ENCODE assay signal across 23 mouse cellular contexts in genomic region chr16:94612573-94612972, GRCm38 (mm10). TPM values are rescaled to one million over a fixed set of nuclear protein-coding genes. Genes with fewer than 3 reads are reported as not detected.
A peak's percentile ranks its signal among the peaks of the same experiment; 100 is the strongest.
DNase-seq lines count a peak whose midpoint lies in the region; ATAC-seq and TF ChIP-seq lines count a peak whose summit lies in the region.
"Had no signal": no experiment of that assay in that cellular context is flagged by ENCODE, and none has a peak within 500 bp of the region (broad histone marks: within the 10 kb centered on the region; RNA-seq: fewer than 3 reads in every experiment).

No protein-coding gene starts in this region.

- H3K27me3 ChIP-seq in embryonic facial prominence, embryonic 14.5 days (replicated peaks; ENCODE audit: control insufficient read depth, insufficient read depth, low read length), result no peaks in the 10 kb centered on the region
- H3K27me3 ChIP-seq in embryonic facial prominence, embryonic 10.5 days (replicated peaks; ENCODE audit: low read depth, poor library complexity, severe bottlenecking), result no peaks in the 10 kb centered on the region
- H3K27me3 ChIP-seq in limb, embryonic 12.5 days, result no peaks in the 10 kb centered on the region
- no peaks in the 10 kb centered on the region for H3K27me3 ChIP-seq in limb, embryonic 10.5 days (ENCODE audit: low read depth, poor library complexity, severe bottlenecking)
- H3K27me3 ChIP-seq in stomach, postnatal 0 days (ENCODE audit: control insufficient read depth, insufficient read depth, low read length), result no peaks in the 10 kb centered on the region
- H3K27me3 ChIP-seq: CH12.LX; embryonic facial prominence, embryonic 13.5 days; forebrain, embryonic 13.5 days; forebrain, embryonic 15.5 days; Patski had no signal

- no peaks in the 10 kb centered on the region for H3K4me1 ChIP-seq in embryonic facial prominence, embryonic 14.5 days (ENCODE audit: control insufficient read depth, insufficient read depth, low read length)
- H3K4me1 ChIP-seq in embryonic facial prominence, embryonic 10.5 days, result 0 out of 2 replicates have a peak, but pooled peaks cover under 1% of the 10 kb centered on the region
- peaks cover 5% of the 10 kb centered on the region for H3K4me1 ChIP-seq in limb, embryonic 12.5 days (replicated peaks)
- peaks cover 5% of the 10 kb centered on the region; the same call in 1 of the 2 replicates for H3K4me1 ChIP-seq in limb, embryonic 10.5 days
- H3K4me1 ChIP-seq in stomach, postnatal 0 days (replicated peaks; ENCODE audit: control insufficient read depth, insufficient read depth), result peaks cover 2% of the 10 kb centered on the region; the same call in 1 of the 2 replicates

- H3K4me3 ChIP-seq in embryonic facial prominence, embryonic 14.5 days (ENCODE audit: low read depth, low read length), result no peak overlapping the region
- H3K4me3 ChIP-seq in embryonic facial prominence, embryonic 10.5 days, result no peak overlapping the region
- no peak overlapping the region for H3K4me3 ChIP-seq in limb, embryonic 12.5 days (replicated peaks)
- H3K4me3 ChIP-seq in limb, embryonic 10.5 days, result no peak overlapping the region
- H3K4me3 ChIP-seq in stomach, postnatal 0 days (ENCODE audit: low read depth, low read length), result no peak overlapping the region
- H3K4me3 ChIP-seq: embryonic facial prominence, embryonic 13.5 days; forebrain, embryonic 13.5 days; forebrain, embryonic 15.5 days had no signal

- no peak overlapping the region for H3K4me2 ChIP-seq in embryonic facial prominence, embryonic 14.5 days (ENCODE audit: low read depth, low read length)
- no peak overlapping the region for H3K4me2 ChIP-seq in limb, embryonic 12.5 days
- no peak overlapping the region for H3K4me2 ChIP-seq in stomach, postnatal 0 days (replicated peaks; ENCODE audit: low read depth)
- H3K4me2 ChIP-seq: embryonic facial prominence, embryonic 13.5 days; forebrain, embryonic 13.5 days; forebrain, embryonic 15.5 days had no signal

- no peak overlapping the region for H3K9ac ChIP-seq in embryonic facial prominence, embryonic 14.5 days (ENCODE audit: low read depth, low read length)
- no peak overlapping the region for H3K9ac ChIP-seq in limb, embryonic 12.5 days (replicated peaks)
- H3K9ac ChIP-seq in stomach, postnatal 0 days (ENCODE audit: low read length), result no peak overlapping the region
- H3K9ac ChIP-seq: embryonic facial prominence, embryonic 13.5 days; forebrain, embryonic 13.5 days; forebrain, embryonic 15.5 days; forebrain, postnatal 0 days had no signal

- ATAC-seq in embryonic facial prominence, embryonic 14.5 days (ENCODE audit: low read depth), result no peak; the same call in 1 of the 2 replicates
- no peak for ATAC-seq in limb, embryonic 12.5 days (ENCODE audit: insufficient number of reproducible peaks, insufficient read depth, low FRiP score, low TSS enrichment, low read depth)
- ATAC-seq in stomach, postnatal 0 days (ENCODE audit: low FRiP score, low TSS enrichment), result 0 out of 2 replicates have a peak, but pooled peaks have one; percentile 36
- ATAC-seq: activated CD4-positive, CD25-positive, alpha-beta regulatory T cell, adult 4 months; CD4-positive, CD25-positive, alpha-beta regulatory T cell, adult 4 months; forebrain, embryonic 13.5 days; forebrain, embryonic 15.5 days; forebrain, postnatal 0 days; Patski had no signal

- H3K9me3 ChIP-seq in embryonic facial prominence, embryonic 14.5 days (ENCODE audit: control insufficient read depth, low read length), result no peaks in the 10 kb centered on the region
- H3K9me3 ChIP-seq in embryonic facial prominence, embryonic 10.5 days, result no peaks in the 10 kb centered on the region
- no peaks in the 10 kb centered on the region for H3K9me3 ChIP-seq in limb, embryonic 12.5 days
- no peaks in the 10 kb centered on the region for H3K9me3 ChIP-seq in limb, embryonic 10.5 days (replicated peaks)
- no peaks in the 10 kb centered on the region for H3K9me3 ChIP-seq in stomach, postnatal 0 days (ENCODE audit: control insufficient read depth, low read length)
- H3K9me3 ChIP-seq: embryonic facial prominence, embryonic 13.5 days; forebrain, embryonic 13.5 days; forebrain, embryonic 15.5 days; G1E had no signal

- H3K27ac ChIP-seq in embryonic facial prominence, embryonic 14.5 days (replicated peaks; ENCODE audit: low read depth, low read length), result 0 out of 2 replicates have a peak overlapping the region, but pooled peaks have one; percentile 28
- H3K27ac ChIP-seq in embryonic facial prominence, embryonic 10.5 days (replicated peaks), result no peak overlapping the region
- H3K27ac ChIP-seq in limb, embryonic 12.5 days, result 0 out of 2 replicates have a peak overlapping the region, but pooled peaks have one; percentile 50
- no peak overlapping the region for H3K27ac ChIP-seq in limb, embryonic 10.5 days
- H3K27ac ChIP-seq in stomach, postnatal 0 days (replicated peaks), result no peak overlapping the region
- H3K27ac ChIP-seq: embryonic facial prominence, embryonic 13.5 days; forebrain, embryonic 13.5 days; forebrain, embryonic 15.5 days had no signal

- no peaks in the 10 kb centered on the region; the same call in 1 of the 2 replicates for H3K36me3 ChIP-seq in embryonic facial prominence, embryonic 14.5 days (ENCODE audit: control insufficient read depth, insufficient read depth, low read length)
- H3K36me3 ChIP-seq in embryonic facial prominence, embryonic 10.5 days (replicated peaks), result peaks cover 37% of the 10 kb centered on the region
- peaks cover 9% of the 10 kb centered on the region for H3K36me3 ChIP-seq in limb, embryonic 12.5 days
- peaks cover 26% of the 10 kb centered on the region for H3K36me3 ChIP-seq in limb, embryonic 10.5 days
- no peaks in the 10 kb centered on the region for H3K36me3 ChIP-seq in stomach, postnatal 0 days (ENCODE audit: control insufficient read depth, insufficient read depth, low read length)
- H3K36me3 ChIP-seq: forebrain, embryonic 15.5 days had no signal

- WGBS in embryonic facial prominence, embryonic 14.5 days, result 79% methylated on average over 8 of the region's 8 CpGs
- 90% methylated on average over 8 of the region's 8 CpGs for WGBS in embryonic facial prominence, embryonic 10.5 days
- WGBS in limb, embryonic 12.5 days, result 69% methylated on average over 8 of the region's 8 CpGs
- 86% methylated on average over 8 of the region's 8 CpGs for WGBS in limb, embryonic 10.5 days
- WGBS in stomach, postnatal 0 days, result 47% methylated on average over 8 of the region's 8 CpGs

- no peak for TF ChIP-seq EP300 in stomach, postnatal 0 days (optimal IDR thresholded peaks at IDR 0.05)

- TF ChIP-seq CTCF in stomach, postnatal 0 days (IDR thresholded peaks at IDR 0.05; ENCODE audit: low read depth), result no peak

- no peak for DNase-seq in embryonic facial prominence, embryonic 14.5 days (ENCODE audit: low spot score)
- no peak for DNase-seq in embryonic facial prominence, embryonic 10.5 days (ENCODE audit: low spot score)
- DNase-seq in limb, embryonic 10.5 days (ENCODE audit: low spot score), result no peak
- DNase-seq in stomach, postnatal 0 days (ENCODE audit: low spot score), result no peak
- DNase-seq: adrenal gland, adult 8-10 months; adrenal gland, postnatal 14 days; adrenal gland, postnatal 36 days; B cell, adult 2 months; cerebellum, adult 11-12 months; cerebellum, adult 2 months; cerebellum, adult 9-10 months; cerebellum, postnatal 10 days; cerebellum, postnatal 25 days; forebrain, postnatal 0 days had no signal

RNA-seq across cellular contexts. Expression of gene Dyrk1a, which starts 42.8 kb away (rescaled TPM):
- polyA plus RNA-seq in embryonic facial prominence, embryonic 14.5 days (2014; fragmentation: Nextera tagmentation; extraction: Ambion mirVana), result 11.2 and 12.1 TPM in 2 replicates
- polyA plus RNA-seq in embryonic facial prominence, embryonic 10.5 days (2016; fragmentation: Nextera tagmentation; extraction: Ambion mirVana), result 9.5 and 10.0 TPM in 2 replicates
- polyA plus RNA-seq in limb, embryonic 12.5 days (2016; fragmentation: Nextera tagmentation; extraction: Ambion mirVana), result 9.8 and 11.6 TPM in 2 replicates
- polyA plus RNA-seq in limb, embryonic 10.5 days (2016; fragmentation: Nextera tagmentation; extraction: Ambion mirVana), result 8.2 and 8.9 TPM in 2 replicates
- polyA plus RNA-seq in stomach, postnatal 0 days (2015; fragmentation: Nextera tagmentation; extraction: Ambion mirVana), result 4.6 and 5.2 TPM in 2 replicates

Comparison
In these comparisons a context has a peak if more than half of its experiments do, and no peak if none do; other contexts are left out.
1. H3K27ac ChIP-seq: peak in embryonic facial prominence, embryonic 14.5 days (single experiment) and limb, embryonic 12.5 days (single experiment); none in embryonic facial prominence, embryonic 10.5 days (single experiment), limb, embryonic 10.5 days (single experiment) and stomach, postnatal 0 days (single experiment).